Mouse (Mus musculus) megakaryocyte, embryonic 14.5 days (primary cell): Measurements from ENCODE around the gene Rfx4.

Source experiments
- FLI1 ChIP-seq: IDR thresholded peaks from 2 replicates; pipeline ENCODE4 v1.6.1; 2012; ENCODE audit warnings: low read length, inconsistent platforms, mixed read lengths
- GATA1 ChIP-seq: IDR thresholded peaks from 3 replicates; pipeline ENCODE4 v1.6.1; 2012; ENCODE audit warnings: mixed read lengths, low read length, inconsistent platforms, borderline replicate concordance

DNA sequence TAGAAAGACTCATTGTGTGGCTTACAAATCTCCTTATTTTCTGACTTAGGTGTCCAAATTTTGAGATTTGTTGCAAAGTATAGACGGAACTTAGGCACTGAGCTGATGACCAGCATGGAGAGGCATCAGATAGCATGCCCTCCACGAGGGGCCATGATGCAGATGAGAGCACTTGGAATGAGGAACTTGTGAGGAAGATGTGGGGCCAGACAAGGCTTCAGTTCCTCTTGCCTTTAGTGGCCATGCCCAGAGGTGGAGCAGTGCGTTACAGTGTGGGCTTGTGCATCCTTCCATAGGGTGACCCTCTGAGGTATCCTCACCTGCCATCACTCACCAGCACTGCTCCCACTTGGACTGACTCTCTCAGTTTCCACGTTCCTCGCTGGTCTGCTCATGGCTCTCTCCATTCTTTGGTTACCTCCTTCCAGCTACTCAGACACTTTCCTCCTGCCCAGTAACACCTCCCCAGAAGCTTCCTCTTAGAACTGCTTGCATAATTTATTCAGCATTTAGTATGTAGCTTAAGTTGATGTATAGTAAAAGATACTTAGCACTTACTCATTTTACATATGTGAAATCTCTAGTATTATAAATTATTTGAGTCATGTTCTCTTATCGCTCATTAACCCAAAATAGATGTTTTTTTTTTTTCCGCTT is 179.8 kb downstream of the Rfx4 start:
- TF ChIP-seq GATA1 (no peak), FLI1 (no peak)
